ENCODE assay signal across 22 mouse cellular contexts in genomic region chr2:32549171-32549570, GRCm38 (mm10). TPM values are rescaled to one million over a fixed set of nuclear protein-coding genes. Genes with fewer than 3 reads are reported as not detected.
A peak's percentile ranks its signal among the peaks of the same experiment; 100 is the strongest.
DNase-seq lines count a peak whose midpoint lies in the region; ATAC-seq and TF ChIP-seq lines count a peak whose summit lies in the region.
"Had no signal": no experiment of that assay in that cellular context is flagged by ENCODE, and none has a peak within 500 bp of the region (broad histone marks: within the 10 kb centered on the region; RNA-seq: fewer than 3 reads in every experiment).

No protein-coding gene starts in this region.

- no peak overlapping the region for H3K9ac ChIP-seq in intestine, embryonic 15.5 days
- no peak overlapping the region for H3K9ac ChIP-seq in intestine, postnatal 0 days (ENCODE audit: low read depth, low read length)
- 0 out of 2 replicates have a peak overlapping the region, but pooled peaks have one; percentile 37 for H3K9ac ChIP-seq in embryonic facial prominence, embryonic 14.5 days (ENCODE audit: low read depth, low read length)
- H3K9ac ChIP-seq in limb, embryonic 14.5 days (ENCODE audit: low read depth, low read length, severe bottlenecking) = no peak overlapping the region
- H3K9ac ChIP-seq in forebrain, embryonic 11.5 days (ENCODE audit: low read length) = no peak overlapping the region
- H3K9ac ChIP-seq: forebrain, postnatal 0 days; heart, embryonic 15.5 days; liver, postnatal 0 days had no signal

- no peak for TF ChIP-seq POLR2A in limb, embryonic 14.5 days (IDR thresholded peaks at IDR 0.05; ENCODE audit: borderline replicate concordance, extremely low read depth, insufficient read depth, insufficient read length)

- H3K27me3 ChIP-seq in intestine, embryonic 15.5 days (replicated peaks) = no peaks in the 10 kb centered on the region
- no peaks in the 10 kb centered on the region for H3K27me3 ChIP-seq in intestine, postnatal 0 days (replicated peaks; ENCODE audit: control insufficient read depth, insufficient read depth, low read length)
- H3K27me3 ChIP-seq in embryonic facial prominence, embryonic 14.5 days (replicated peaks; ENCODE audit: control insufficient read depth, insufficient read depth, low read length) = no peaks in the 10 kb centered on the region
- no peaks in the 10 kb centered on the region for H3K27me3 ChIP-seq in limb, embryonic 14.5 days (ENCODE audit: control insufficient read depth, insufficient read depth, low read length)
- H3K27me3 ChIP-seq in forebrain, embryonic 11.5 days (ENCODE audit: control insufficient read depth, insufficient read depth, low read length) = no peaks in the 10 kb centered on the region
- H3K27me3 ChIP-seq: CH12.LX; heart, embryonic 15.5 days had no signal

- H3K4me3 ChIP-seq in intestine, embryonic 15.5 days (replicated peaks) = no peak overlapping the region
- H3K4me3 ChIP-seq in intestine, postnatal 0 days (ENCODE audit: low read depth, low read length) = no peak overlapping the region
- H3K4me3 ChIP-seq in embryonic facial prominence, embryonic 14.5 days (ENCODE audit: low read depth, low read length) = no peak overlapping the region
- no peak overlapping the region for H3K4me3 ChIP-seq in limb, embryonic 14.5 days (replicated peaks; ENCODE audit: low read length)
- no peak overlapping the region for H3K4me3 ChIP-seq in forebrain, embryonic 11.5 days (ENCODE audit: low read depth, low read length)
- H3K4me3 ChIP-seq: heart, adult 2 months; heart, embryonic 15.5 days had no signal

- no peak overlapping the region for H3K4me2 ChIP-seq in intestine, embryonic 15.5 days (replicated peaks)
- H3K4me2 ChIP-seq in intestine, postnatal 0 days (replicated peaks; ENCODE audit: low read depth) = no peak overlapping the region
- H3K4me2 ChIP-seq in embryonic facial prominence, embryonic 14.5 days (ENCODE audit: low read depth, low read length) = peak overlapping the region; percentile 21; the same call in 1 of the 2 replicates
- no peak overlapping the region for H3K4me2 ChIP-seq in limb, embryonic 14.5 days (replicated peaks; ENCODE audit: low read depth, low read length, severe bottlenecking)
- no peak overlapping the region for H3K4me2 ChIP-seq in forebrain, embryonic 11.5 days (ENCODE audit: low read depth, low read length, severe bottlenecking)
- H3K4me2 ChIP-seq: heart, embryonic 15.5 days had no signal

- TF ChIP-seq CTCF in intestine, postnatal 0 days (IDR thresholded peaks at IDR 0.05; ENCODE audit: low read depth) = no peak

- peak; percentile 53 for DNase-seq in 3T3-L1 (ENCODE audit: low read depth, low spot score)
- DNase-seq in embryonic facial prominence, embryonic 14.5 days (ENCODE audit: low spot score) = peak; percentile 63
- DNase-seq in limb, embryonic 14.5 days (ENCODE audit: low spot score) = peak; percentile 33
- no peak for DNase-seq in spleen, postnatal 4 days (ENCODE audit: low spot score in 2 of 2)
- no peak for DNase-seq in forebrain, embryonic 11.5 days (ENCODE audit: low spot score)
- DNase-seq: cerebellum, adult 8-10 months; forebrain, postnatal 0 days; kidney, adult 2 months; kidney, postnatal 14 days; liver, postnatal 0 days; retina, postnatal 1 day; thymus, postnatal 4 days had no signal

- peak overlapping the region; percentile 27; the same call in 1 of the 2 replicates for H3K27ac ChIP-seq in intestine, embryonic 15.5 days
- H3K27ac ChIP-seq in intestine, postnatal 0 days (ENCODE audit: low read depth, low read length) = no peak overlapping the region
- peak overlapping the region; percentile 92 for H3K27ac ChIP-seq in embryonic facial prominence, embryonic 14.5 days (replicated peaks; ENCODE audit: low read depth, low read length)
- H3K27ac ChIP-seq in limb, embryonic 14.5 days (replicated peaks; ENCODE audit: low read depth, low read length) = peak overlapping the region; percentile 67
- no peak overlapping the region for H3K27ac ChIP-seq in forebrain, embryonic 11.5 days (ENCODE audit: low read depth, low read length)
- H3K27ac ChIP-seq: heart, adult 2 months; heart, embryonic 15.5 days had no signal

- no peak for ATAC-seq in intestine, embryonic 15.5 days
- ATAC-seq in intestine, postnatal 0 days = no peak
- ATAC-seq in embryonic facial prominence, embryonic 14.5 days (ENCODE audit: low read depth) = peak; percentile 28; the same call in 1 of the 2 replicates
- ATAC-seq in limb, embryonic 14.5 days (ENCODE audit: low FRiP score, low read depth) = no peak
- no peak for ATAC-seq in forebrain, embryonic 11.5 days (replicated peaks; ENCODE audit: low FRiP score)
- ATAC-seq in granulocyte monocyte progenitor cell, adult 5-6 weeks (replicated peaks; ENCODE audit: poor library complexity, severe bottlenecking) = no peak
- ATAC-seq: forebrain, postnatal 0 days; liver, postnatal 0 days had no signal

- WGBS in intestine, embryonic 15.5 days = 70% methylated on average over 9 of the region's 9 CpGs
- 78% methylated on average over 9 of the region's 9 CpGs for WGBS in intestine, postnatal 0 days
- 47% methylated on average over 9 of the region's 9 CpGs for WGBS in embryonic facial prominence, embryonic 14.5 days
- 58% methylated on average over 9 of the region's 9 CpGs for WGBS in limb, embryonic 14.5 days
- 89% methylated on average over 9 of the region's 9 CpGs for WGBS in forebrain, embryonic 11.5 days

- H3K36me3 ChIP-seq in intestine, embryonic 15.5 days = no peaks in the 10 kb centered on the region
- peaks cover 12% of the 10 kb centered on the region; the same call in 1 of the 2 replicates for H3K36me3 ChIP-seq in intestine, postnatal 0 days (ENCODE audit: control insufficient read depth, insufficient read depth)
- no peaks in the 10 kb centered on the region for H3K36me3 ChIP-seq in embryonic facial prominence, embryonic 14.5 days (ENCODE audit: control insufficient read depth, insufficient read depth, low read length)
- H3K36me3 ChIP-seq in limb, embryonic 14.5 days (ENCODE audit: control insufficient read depth, insufficient read depth, low read length) = no peaks in the 10 kb centered on the region; the same call in 1 of the 2 replicates
- H3K36me3 ChIP-seq in forebrain, embryonic 11.5 days (ENCODE audit: control insufficient read depth, insufficient read depth, low read length) = no peaks in the 10 kb centered on the region
- H3K36me3 ChIP-seq: heart, embryonic 15.5 days had no signal

- no peaks in the 10 kb centered on the region for H3K9me3 ChIP-seq in intestine, embryonic 15.5 days
- H3K9me3 ChIP-seq in intestine, postnatal 0 days (ENCODE audit: control insufficient read depth) = no peaks in the 10 kb centered on the region
- no peaks in the 10 kb centered on the region for H3K9me3 ChIP-seq in embryonic facial prominence, embryonic 14.5 days (ENCODE audit: control insufficient read depth, low read length)
- no peaks in the 10 kb centered on the region for H3K9me3 ChIP-seq in limb, embryonic 14.5 days (ENCODE audit: control insufficient read depth, low read length)
- H3K9me3 ChIP-seq in forebrain, embryonic 11.5 days (ENCODE audit: control insufficient read depth, low read length) = no peaks in the 10 kb centered on the region
- H3K9me3 ChIP-seq: heart, embryonic 15.5 days had no signal

- peaks cover 37% of the 10 kb centered on the region for H3K4me1 ChIP-seq in intestine, embryonic 15.5 days (replicated peaks)
- H3K4me1 ChIP-seq in intestine, postnatal 0 days (replicated peaks; ENCODE audit: control insufficient read depth, insufficient read depth, low read length) = peaks cover 19% of the 10 kb centered on the region
- H3K4me1 ChIP-seq in embryonic facial prominence, embryonic 14.5 days (ENCODE audit: control insufficient read depth, insufficient read depth, low read length) = peaks cover 31% of the 10 kb centered on the region
- H3K4me1 ChIP-seq in limb, embryonic 14.5 days (ENCODE audit: control insufficient read depth, insufficient read depth, low read length) = peaks cover 19% of the 10 kb centered on the region
- H3K4me1 ChIP-seq in forebrain, embryonic 11.5 days (replicated peaks; ENCODE audit: control insufficient read depth, insufficient read depth, low read length) = no peaks in the 10 kb centered on the region

RNA-seq across cellular contexts. Expression of gene Fam102a, which starts 14.0 kb away (rescaled TPM):
- polyA plus RNA-seq in intestine, embryonic 15.5 days (2015; fragmentation: Nextera tagmentation; extraction: Ambion mirVana) = 9.7 and 9.8 TPM in 2 replicates
- 18.0 and 18.4 TPM in 2 replicates for polyA plus RNA-seq in intestine, postnatal 0 days (2015; fragmentation: Nextera tagmentation; extraction: Ambion mirVana)
- 16.3 and 19.2 TPM in 2 replicates for polyA plus RNA-seq in embryonic facial prominence, embryonic 14.5 days (2014; fragmentation: Nextera tagmentation; extraction: Ambion mirVana)
- polyA plus RNA-seq in limb, embryonic 14.5 days (2012; rRNA removed) = 15.3 and 22.8 TPM in 2 replicates
- polyA plus RNA-seq in limb, embryonic 14.5 days (2014; fragmentation: Nextera tagmentation; extraction: Ambion mirVana) = 17.2 TPM in 2 replicates
- 10.4 and 10.6 TPM in 2 replicates for polyA plus RNA-seq in forebrain, embryonic 11.5 days (2014; fragmentation: Nextera tagmentation; extraction: Ambion mirVana)
- 2.4 and 3.8 TPM in 2 replicates for total RNA-seq in granulocyte monocyte progenitor cell, adult 5-6 weeks (2014; fragmentation: Nextera tagmentation)
- total RNA-seq in granulocyte monocyte progenitor cell, adult 5-6 weeks (2017) = 1.3 and 1.5 TPM in 2 replicates

RNA-seq across cellular contexts. Expression of gene Dpm2, which starts 21.5 kb away (rescaled TPM):
- 115 and 121 TPM in 2 replicates for polyA plus RNA-seq in intestine, embryonic 15.5 days (2015; fragmentation: Nextera tagmentation; extraction: Ambion mirVana)
- 120 and 124 TPM in 2 replicates for polyA plus RNA-seq in intestine, postnatal 0 days (2015; fragmentation: Nextera tagmentation; extraction: Ambion mirVana)
- 107 and 110 TPM in 2 replicates for polyA plus RNA-seq in embryonic facial prominence, embryonic 14.5 days (2014; fragmentation: Nextera tagmentation; extraction: Ambion mirVana)
- 146 and 178 TPM in 2 replicates for polyA plus RNA-seq in limb, embryonic 14.5 days (2012; rRNA removed)
- 122 TPM in 2 replicates for polyA plus RNA-seq in limb, embryonic 14.5 days (2014; fragmentation: Nextera tagmentation; extraction: Ambion mirVana)
- 98.9 and 102 TPM in 2 replicates for polyA plus RNA-seq in forebrain, embryonic 11.5 days (2014; fragmentation: Nextera tagmentation; extraction: Ambion mirVana)
- 93.4 and 126 TPM in 2 replicates for total RNA-seq in granulocyte monocyte progenitor cell, adult 5-6 weeks (2014; fragmentation: Nextera tagmentation)
- total RNA-seq in granulocyte monocyte progenitor cell, adult 5-6 weeks (2017) = 32.8 and 33.4 TPM in 2 replicates

RNA-seq across cellular contexts. Expression of gene Pip5kl1, which starts 25.4 kb away (rescaled TPM):
- polyA plus RNA-seq in intestine, embryonic 15.5 days (2015; fragmentation: Nextera tagmentation; extraction: Ambion mirVana) = 0.56 and 0.69 TPM in 2 replicates
- not detected in 2 replicates for polyA plus RNA-seq in intestine, postnatal 0 days (2015; fragmentation: Nextera tagmentation; extraction: Ambion mirVana)
- 0.38 and 1.1 TPM in 2 replicates for polyA plus RNA-seq in embryonic facial prominence, embryonic 14.5 days (2014; fragmentation: Nextera tagmentation; extraction: Ambion mirVana)
- 1.9 and 3.1 TPM in 2 replicates for polyA plus RNA-seq in limb, embryonic 14.5 days (2012; rRNA removed)
- 0.43 and 1.3 TPM in 2 replicates for polyA plus RNA-seq in limb, embryonic 14.5 days (2014; fragmentation: Nextera tagmentation; extraction: Ambion mirVana)
- 1.8 and 2.3 TPM in 2 replicates for polyA plus RNA-seq in forebrain, embryonic 11.5 days (2014; fragmentation: Nextera tagmentation; extraction: Ambion mirVana)
- 1.8 TPM in 1 of 2 replicates, not detected in the other for total RNA-seq in granulocyte monocyte progenitor cell, adult 5-6 weeks (2014; fragmentation: Nextera tagmentation)
- not detected in 2 replicates for total RNA-seq in granulocyte monocyte progenitor cell, adult 5-6 weeks (2017)
- total RNA-seq: gastrocnemius, adult 8-10 months; heart, adult 2 months; hematopoietic stem cell, adult 5-6 weeks; liver, adult 2 months had no signal
- polyA plus RNA-seq: heart, embryonic 15.5 days; kidney, adult 2 months; liver, adult 2 months; liver, postnatal 0 days had no signal

RNA-seq across cellular contexts. Expression of gene 9430097D07Rik, which starts 26.3 kb away (rescaled TPM):
- not detected in 2 replicates for polyA plus RNA-seq in intestine, embryonic 15.5 days (2015; fragmentation: Nextera tagmentation; extraction: Ambion mirVana)
- 0.14 TPM in 1 of 2 replicates, not detected in the other for polyA plus RNA-seq in intestine, postnatal 0 days (2015; fragmentation: Nextera tagmentation; extraction: Ambion mirVana)
- 0.13 and 0.18 TPM in 2 replicates for polyA plus RNA-seq in embryonic facial prominence, embryonic 14.5 days (2014; fragmentation: Nextera tagmentation; extraction: Ambion mirVana)
- polyA plus RNA-seq in limb, embryonic 14.5 days (2012; rRNA removed) = 0.09 TPM in 1 of 2 replicates, not detected in the other
- 0.17 TPM in 1 of 2 replicates, not detected in the other for polyA plus RNA-seq in limb, embryonic 14.5 days (2014; fragmentation: Nextera tagmentation; extraction: Ambion mirVana)
- 0.35 TPM in 1 of 2 replicates, not detected in the other for polyA plus RNA-seq in forebrain, embryonic 11.5 days (2014; fragmentation: Nextera tagmentation; extraction: Ambion mirVana)
- not detected in 2 replicates for total RNA-seq in granulocyte monocyte progenitor cell, adult 5-6 weeks (2014; fragmentation: Nextera tagmentation)
- not detected in 2 replicates for total RNA-seq in granulocyte monocyte progenitor cell, adult 5-6 weeks (2017)
- total RNA-seq: adrenal gland, postnatal 4 days; CH12.LX; gastrocnemius, adult 8-10 months; heart, adult 2 months; hematopoietic stem cell, adult 5-6 weeks; liver, adult 2 months had no signal
- polyA plus RNA-seq: heart, adult 2 months; kidney, adult 2 months; liver, adult 2 months; liver, postnatal 0 days had no signal

RNA-seq across cellular contexts. Expression of gene St6galnac4, which starts 37.7 kb away (rescaled TPM):
- 16.4 and 18.8 TPM in 2 replicates for polyA plus RNA-seq in intestine, embryonic 15.5 days (2015; fragmentation: Nextera tagmentation; extraction: Ambion mirVana)
- polyA plus RNA-seq in intestine, postnatal 0 days (2015; fragmentation: Nextera tagmentation; extraction: Ambion mirVana) = 5.7 and 6.6 TPM in 2 replicates
- 39.4 and 41.0 TPM in 2 replicates for polyA plus RNA-seq in embryonic facial prominence, embryonic 14.5 days (2014; fragmentation: Nextera tagmentation; extraction: Ambion mirVana)
- polyA plus RNA-seq in limb, embryonic 14.5 days (2012; rRNA removed) = 31.8 and 44.9 TPM in 2 replicates
- polyA plus RNA-seq in limb, embryonic 14.5 days (2014; fragmentation: Nextera tagmentation; extraction: Ambion mirVana) = 33.3 and 33.9 TPM in 2 replicates
- polyA plus RNA-seq in forebrain, embryonic 11.5 days (2014; fragmentation: Nextera tagmentation; extraction: Ambion mirVana) = 15.4 and 16.7 TPM in 2 replicates
- 37.5 and 51.7 TPM in 2 replicates for total RNA-seq in granulocyte monocyte progenitor cell, adult 5-6 weeks (2014; fragmentation: Nextera tagmentation)
- total RNA-seq in granulocyte monocyte progenitor cell, adult 5-6 weeks (2017) = 26.0 and 31.9 TPM in 2 replicates

Comparison
In these comparisons a context has a peak if more than half of its experiments do, and no peak if none do; other contexts are left out.
1. H3K27ac ChIP-seq: peak in intestine, embryonic 15.5 days (single experiment), embryonic facial prominence, embryonic 14.5 days (single experiment) and limb, embryonic 14.5 days (single experiment); none in intestine, postnatal 0 days (single experiment) and forebrain, embryonic 11.5 days (single experiment).
2. DNase-seq: peak in 3T3-L1 (single experiment), embryonic facial prominence, embryonic 14.5 days (single experiment) and limb, embryonic 14.5 days (single experiment); none in spleen, postnatal 4 days (0 of 2) and forebrain, embryonic 11.5 days (single experiment).